Mouse (Mus musculus) midbrain, postnatal 0 days (tissue): ENCODE data around the gene Srebf1. TPM values are rescaled to one million over a fixed set of nuclear protein-coding genes. Genes with fewer than 3 reads are reported as not detected.
A peak's percentile ranks its signal among the peaks of the same experiment; 100 is the strongest.

Source experiments
- ATAC-seq: fragments of 200-750 bp; cut with Nextera tagmentation; 2 replicates; pipeline ENCODE4 v1.8.0; 2017; ENCODE audit warnings: moderate number of reproducible peaks, mild to moderate bottlenecking, moderate TSS enrichment, moderate library complexity; ENCODE audit not compliant: low FRiP score
- DNase-seq: peaks from one replicate; pipeline ENCODE4 v3.0.0-alpha.2; 2015; ENCODE audit warnings: low spot score
- H3K27ac ChIP-seq: fragments of 300-500 bp; sonication (generic); 2 replicates; pipeline ENCODE4 v1.5.1; 2014; ENCODE audit warnings: low read depth, mild to moderate bottlenecking, low read length, mixed read lengths
- H3K27me3 ChIP-seq: fragments of 300-500 bp; sonication (generic); 2 replicates; pipeline ENCODE4 v1.6.1; 2014; ENCODE audit warnings: low read length, control low read depth, mixed read lengths; ENCODE audit not compliant: insufficient read depth
- H3K36me3 ChIP-seq: fragments of 300-500 bp; sonication (generic); 2 replicates; pipeline ENCODE4 v1.6.1; 2014; ENCODE audit warnings: low read length, control low read depth, mixed read lengths; ENCODE audit not compliant: insufficient read depth
- H3K4me1 ChIP-seq: fragments of 300-500 bp; sonication (generic); 2 replicates; pipeline ENCODE4 v1.6.1; 2014; ENCODE audit warnings: mild to moderate bottlenecking, control low read depth, antibody characterized with exemption, low read length, mixed read lengths; ENCODE audit not compliant: insufficient read depth
- H3K4me2 ChIP-seq: fragments of 300-500 bp; sonication (generic); 2 replicates; pipeline ENCODE4 v1.6.1; 2014; ENCODE audit warnings: low read depth, mild to moderate bottlenecking, low read length, mixed read lengths; ENCODE audit not compliant: poor library complexity, severe bottlenecking
- H3K4me3 ChIP-seq: fragments of 300-500 bp; sonication (generic); 2 replicates; pipeline ENCODE4 v1.5.1; 2014; ENCODE audit warnings: low read depth, mild to moderate bottlenecking, low read length, moderate library complexity
- H3K9ac ChIP-seq: fragments of 300-500 bp; sonication (generic); replicated peaks from 2 replicates; pipeline ENCODE4 v1.6.1; 2014; ENCODE audit warnings: mild to moderate bottlenecking, low read length, moderate library complexity, mixed read lengths; ENCODE audit not compliant: poor library complexity, severe bottlenecking
- H3K9me3 ChIP-seq: fragments of 300-500 bp; sonication (generic); 2 replicates; pipeline ENCODE4 v1.6.1; 2016; ENCODE audit warnings: low read length, control low read depth
- CTCF ChIP-seq: IDR thresholded peaks from 2 replicates; pipeline ENCODE4 v1.5.1; 2016; ENCODE audit warnings: antibody characterized with exemption, mild to moderate bottlenecking
- WGBS: fragments of 180-500 bp; shearing (Covaris S2); extraction: QIAGEN DNeasy Blood & Tissue Kit; methylation state at CpG from one replicate; pipeline ENCODE4 v1.1.7; 2014; 5-methylcytosine and 5-hydroxymethylcytosine counted together
- polyA plus RNA-seq: library from polyadenylated mRNA; unstranded; fragments of >200 nt; fragmentation: Nextera tagmentation; extraction: Ambion mirVana; gene quantifications from 2 replicates; pipeline ENCODE4 v1.2.1, GENCODE M21; 2015
- total RNA-seq: library from RNA; depleted of rRNA; stranded (reverse); fragments of >200 nt; gene quantifications from 2 replicates; pipeline ENCODE4 v1.2.3, GENCODE M21; 2014

The Srebf1 gene
- total and polyA plus RNA-seq, 2 experiments from 2014 or later: 34.5 to 96.5 TPM

DNA sequence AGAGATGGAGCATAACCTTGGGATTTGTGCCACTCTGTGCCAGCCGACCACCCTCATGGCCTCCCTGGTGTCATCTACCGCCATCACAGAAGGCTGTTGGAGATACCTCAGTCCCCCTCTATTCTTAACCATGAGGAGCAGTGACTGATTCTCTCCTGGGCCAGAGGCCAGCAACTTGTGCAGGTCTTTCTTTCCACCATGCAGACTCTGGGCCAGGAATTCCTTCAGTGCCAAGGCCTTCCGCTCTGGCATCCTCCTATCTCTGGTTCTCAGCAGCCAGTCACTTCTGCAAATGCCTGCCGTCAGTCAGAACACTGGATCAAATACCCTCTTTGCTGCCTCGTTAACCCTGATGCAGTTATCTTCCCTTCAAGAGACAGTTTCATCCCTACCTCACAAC is 31.9 kb upstream of the Srebf1 start:
- Histone ChIP-seq H3K27ac (peak overlapping the region; percentile 26; the same call in 1 of the 2 replicates), H3K27me3 (no peaks in the 10 kb centered on the region), H3K9ac (no peak overlapping the region), H3K4me2 (no peak overlapping the region), H3K4me1 (no peaks in the 10 kb centered on the region), H3K36me3 (peaks cover 29% of the 10 kb centered on the region), H3K9me3 (no peaks in the 10 kb centered on the region), H3K4me3 (no peak overlapping the region)
- ATAC-seq: no peak
- TF ChIP-seq CTCF: no peak
- 66% methylated on average over 5 of the region's 5 CpGs for WGBS
- DNase-seq: peak; percentile 39

DNA sequence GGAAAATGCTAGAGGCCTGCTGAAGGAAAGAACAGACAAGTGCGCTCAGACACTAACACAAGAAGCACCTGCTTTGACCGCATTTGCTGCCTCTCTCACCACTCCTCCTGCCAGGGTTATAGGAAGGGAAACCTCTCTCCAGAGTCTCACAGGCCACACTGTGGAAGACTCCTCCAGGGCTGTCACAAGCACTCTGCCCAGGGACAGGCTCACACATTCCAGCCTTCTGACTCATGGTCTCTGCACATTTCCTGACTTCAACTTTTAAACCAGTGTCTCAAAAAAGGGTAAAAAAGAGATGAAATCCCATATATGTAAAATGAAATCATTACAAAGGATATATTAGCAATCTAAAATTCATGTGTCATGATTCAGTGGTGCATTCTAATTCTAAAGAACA is 31.2 kb upstream of the Srebf1 start:
- no peak for TF ChIP-seq CTCF
- peaks cover 24% of the 10 kb centered on the region for H3K36me3 ChIP-seq

DNA sequence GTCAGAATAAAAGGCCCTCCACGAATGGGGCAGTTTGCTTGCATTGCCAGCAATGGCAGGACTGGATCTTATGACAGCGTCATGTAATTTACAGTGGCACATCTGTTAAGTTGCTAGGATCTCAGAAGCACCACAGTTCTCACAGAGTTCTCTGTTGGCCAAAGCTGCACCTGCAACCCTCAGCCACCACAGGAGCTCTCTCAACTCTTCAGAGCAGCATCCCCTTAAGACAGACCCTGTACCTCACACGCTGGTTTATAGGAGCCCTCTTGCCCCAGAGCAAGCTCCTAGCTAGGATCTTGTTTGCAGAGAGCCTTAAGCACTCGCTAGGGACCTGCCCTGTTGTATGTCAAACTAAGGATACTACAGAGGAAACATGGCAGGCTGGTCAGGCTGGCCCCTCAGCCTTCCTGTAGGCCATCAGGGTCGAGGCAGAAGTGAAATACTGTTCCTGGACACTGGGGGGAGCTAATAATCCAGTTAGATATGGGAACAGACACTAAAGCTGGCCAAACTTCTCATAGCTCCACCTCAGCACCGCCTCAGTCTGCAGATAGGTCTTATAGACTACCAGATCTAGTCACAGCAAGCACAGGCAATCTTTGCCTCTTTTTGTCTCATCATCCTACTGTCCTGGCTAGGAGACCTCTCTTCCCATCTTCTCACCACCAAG is 28.7 kb upstream of the Srebf1 start:
- H3K36me3 ChIP-seq: peaks cover 21% of the 10 kb centered on the region
- H3K27ac ChIP-seq: no peak overlapping the region
- 58% methylated on average over 6 of the region's 6 CpGs for WGBS
- no peaks in the 10 kb centered on the region for H3K4me1 ChIP-seq
- no peaks in the 10 kb centered on the region for H3K27me3 ChIP-seq
- no peak overlapping the region for H3K4me3 ChIP-seq
- no peak for ATAC-seq
- H3K9me3 ChIP-seq: no peaks in the 10 kb centered on the region
- peak; percentile 67 for TF ChIP-seq CTCF
- peak; percentile 70 for DNase-seq
- H3K9ac ChIP-seq: no peak overlapping the region
- H3K4me2 ChIP-seq: no peak overlapping the region

More for the DNA sequence above, 31.2 kb upstream of the Srebf1 start:
- Histone ChIP-seq H3K27ac (no peak overlapping the region), H3K27me3 (no peaks in the 10 kb centered on the region), H3K4me2 (no peak overlapping the region), H3K4me1 (no peaks in the 10 kb centered on the region), H3K9ac (no peak overlapping the region), H3K4me3 (no peak overlapping the region), H3K9me3 (no peaks in the 10 kb centered on the region)
- no peak for DNase-seq
- no peak for ATAC-seq
- 98% methylated on average over 2 of the region's 2 CpGs for WGBS

DNA sequence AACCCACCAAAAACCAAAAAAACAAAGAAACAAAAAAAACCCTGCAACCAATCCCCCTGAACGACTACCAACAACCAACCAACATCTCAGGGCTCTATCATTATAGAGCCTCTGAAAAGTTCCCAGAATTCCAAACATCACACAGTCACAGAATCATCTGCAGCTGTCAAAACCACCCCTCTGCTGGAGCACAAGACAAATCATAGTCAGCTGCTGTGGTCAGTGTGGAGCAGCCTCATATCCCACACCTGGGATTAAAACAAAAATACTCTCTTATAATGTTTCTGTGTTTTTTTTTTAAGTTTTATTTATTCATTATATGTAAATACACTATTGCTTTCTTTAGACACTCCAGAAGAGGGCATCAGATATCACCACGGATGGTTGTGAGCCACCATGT is 27.5 kb upstream of the Srebf1 start:
- 89% methylated on average over 2 of the region's 2 CpGs for WGBS
- peaks cover 27% of the 10 kb centered on the region for H3K36me3 ChIP-seq
- H3K4me3 ChIP-seq: no peak overlapping the region
- no peaks in the 10 kb centered on the region for H3K9me3 ChIP-seq
- DNase-seq: no peak
- H3K4me2 ChIP-seq: no peak overlapping the region
- ATAC-seq: no peak
- no peak for TF ChIP-seq CTCF
- H3K27ac ChIP-seq: no peak overlapping the region
- H3K27me3 ChIP-seq: no peaks in the 10 kb centered on the region
- H3K9ac ChIP-seq: no peak overlapping the region
- no peaks in the 10 kb centered on the region for H3K4me1 ChIP-seq

DNA sequence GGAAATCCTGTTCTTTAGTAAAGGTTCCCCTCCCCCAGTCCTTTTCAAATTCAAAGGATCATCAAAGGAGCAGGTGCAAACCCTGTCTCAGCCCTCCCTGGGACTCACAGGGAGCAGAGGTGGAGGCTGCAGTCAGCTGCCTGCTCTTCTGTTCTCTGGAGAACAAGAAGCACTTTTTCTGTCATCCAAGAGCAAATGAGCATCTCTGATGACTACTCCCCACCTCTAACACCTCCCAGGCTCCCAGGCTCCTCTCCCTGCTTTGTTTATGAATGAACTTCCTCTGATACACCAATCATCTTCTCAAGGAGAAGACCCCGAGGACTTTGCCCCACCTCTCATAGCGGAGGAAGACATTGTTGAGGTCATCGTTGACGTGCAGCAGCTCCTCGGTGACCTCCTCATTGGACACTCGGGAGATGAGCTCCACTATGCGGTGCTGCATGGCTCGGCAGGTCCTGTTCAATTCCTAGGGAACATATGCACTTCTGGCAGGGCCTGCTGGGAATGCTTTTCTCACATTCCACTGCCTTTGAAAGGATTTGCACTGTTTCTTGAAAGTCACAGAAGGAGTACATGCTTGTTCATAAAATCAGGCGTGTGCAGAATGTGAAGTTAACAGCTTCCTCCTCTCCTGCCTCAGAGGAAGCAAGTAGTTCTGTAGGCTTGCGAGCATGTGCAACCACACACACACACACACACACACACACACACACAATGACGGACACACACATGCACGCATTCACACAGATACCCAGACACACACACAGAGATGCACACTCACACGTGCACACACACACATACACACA is 26.4 kb upstream of the Srebf1 start:
- Histone ChIP-seq H3K4me2 (no peak overlapping the region), H3K27ac (peak overlapping the region; percentile 38), H3K27me3 (no peaks in the 10 kb centered on the region), H3K4me3 (no peak overlapping the region), H3K4me1 (no peaks in the 10 kb centered on the region), H3K9ac (no peak overlapping the region), H3K36me3 (peaks cover 28% of the 10 kb centered on the region), H3K9me3 (no peaks in the 10 kb centered on the region)
- WGBS: 32% methylated on average over 13 of the region's 13 CpGs
- peak; percentile 58 for DNase-seq
- ATAC-seq: 0 out of 2 replicates have a peak, but pooled peaks have one; percentile 5
- 0 out of 2 replicates have a peak, but pooled peaks have one; percentile 14 for TF ChIP-seq CTCF
